Mouse (Mus musculus) hindbrain, embryonic 11.5 days (tissue): ENCODE data around the gene Abr. TPM values are rescaled to one million over a fixed set of nuclear protein-coding genes. Genes with fewer than 3 reads are reported as not detected.

Experiments
- ATAC-seq: fragments of 200-750 bp; cut with Nextera tagmentation; 2 replicates; pipeline ENCODE4 v1.8.0; 2017; ENCODE audit warnings: mild to moderate bottlenecking, moderate TSS enrichment, moderate library complexity; ENCODE audit not compliant: low FRiP score
- DNase-seq: peaks from one replicate; pipeline ENCODE4 v3.0.0-alpha.2; 2015; ENCODE audit warnings: low spot score
- H3K27ac ChIP-seq: fragments of 300-500 bp; sonication (generic); 2 replicates; pipeline ENCODE4 v1.5.1; 2014; ENCODE audit warnings: mild to moderate bottlenecking, low read depth, low read length
- H3K27me3 ChIP-seq: fragments of 300-500 bp; sonication (generic); 2 replicates; pipeline ENCODE4 v1.6.1; 2014; ENCODE audit warnings: mild to moderate bottlenecking, low read length, moderate library complexity, mixed read lengths; ENCODE audit not compliant: control insufficient read depth, insufficient read depth
- H3K36me3 ChIP-seq: fragments of 300-500 bp; sonication (generic); 2 replicates; pipeline ENCODE4 v1.6.1; 2014; ENCODE audit warnings: mild to moderate bottlenecking, low read length, moderate library complexity, mixed read lengths; ENCODE audit not compliant: control insufficient read depth, insufficient read depth
- H3K4me1 ChIP-seq: fragments of 300-500 bp; sonication (generic); replicated peaks from 2 replicates; pipeline ENCODE4 v1.6.1; 2014; ENCODE audit warnings: low read length, mixed read lengths; ENCODE audit not compliant: control insufficient read depth, insufficient read depth
- H3K4me2 ChIP-seq: fragments of 300-500 bp; sonication (generic); replicated peaks from 2 replicates; pipeline ENCODE4 v1.6.1; 2014; ENCODE audit warnings: mild to moderate bottlenecking, low read depth, low read length
- H3K4me3 ChIP-seq: fragments of 300-500 bp; sonication (generic); 2 replicates; pipeline ENCODE4 v1.5.1; 2014; ENCODE audit warnings: low read depth, low read length
- H3K9ac ChIP-seq: fragments of 300-500 bp; sonication (generic); 2 replicates; pipeline ENCODE4 v1.6.1; 2014; ENCODE audit warnings: low read depth, low read length
- H3K9me3 ChIP-seq: fragments of 300-500 bp; sonication (generic); 2 replicates; pipeline ENCODE4 v1.6.1; 2016; ENCODE audit warnings: low read length; ENCODE audit not compliant: control insufficient read depth
- WGBS: fragments of 180-500 bp; shearing (Covaris S2); extraction: QIAGEN DNeasy Blood & Tissue Kit; methylation state at CpG from one replicate; pipeline ENCODE4 v1.1.7; 2014; 5-methylcytosine and 5-hydroxymethylcytosine counted together
- polyA plus RNA-seq: library from polyadenylated mRNA; unstranded; fragments of >200 nt; fragmentation: Nextera tagmentation; extraction: Ambion mirVana; gene quantifications from 2 replicates; pipeline ENCODE4 v1.2.1, GENCODE M21; 2014

Abr gene
- polyA plus RNA-seq, 1 experiment from 2014 or later = 35.8 TPM

GRCm38 (mm10) chr11:76489407-76489806 lies 132.7 kb downstream of the Abr start:
- Histone ChIP-seq H3K4me2 (no peak overlapping the region), H3K36me3 (no peaks in the 10 kb centered on the region), H3K9me3 (no peaks in the 10 kb centered on the region), H3K27ac (no peak overlapping the region), H3K4me1 (peaks cover 11% of the 10 kb centered on the region), H3K4me3 (no peak overlapping the region), H3K9ac (no peak overlapping the region), H3K27me3 (no peaks in the 10 kb centered on the region)
- no peak for DNase-seq
- no peak for ATAC-seq
- 84% methylated on average over 6 of the region's 6 CpGs for WGBS

GRCm38 (mm10) chr11:76487024-76487423 lies 135.1 kb downstream of the Abr start:
- Histone ChIP-seq H3K9ac (no peak overlapping the region), H3K27me3 (no peaks in the 10 kb centered on the region), H3K36me3 (no peaks in the 10 kb centered on the region), H3K27ac (no peak overlapping the region), H3K4me1 (no peaks in the 10 kb centered on the region; the same call in 1 of the 2 replicates), H3K4me3 (no peak overlapping the region), H3K9me3 (no peaks in the 10 kb centered on the region), H3K4me2 (no peak overlapping the region)
- DNase-seq = no peak
- 82% methylated on average over 5 of the region's 5 CpGs for WGBS
- no peak for ATAC-seq

GRCm38 (mm10) chr11:76484033-76484432 lies 138.1 kb downstream of the Abr start:
- Histone ChIP-seq H3K9ac (no peak overlapping the region), H3K4me2 (no peak overlapping the region), H3K4me3 (no peak overlapping the region), H3K9me3 (no peaks in the 10 kb centered on the region), H3K36me3 (no peaks in the 10 kb centered on the region), H3K4me1 (no peaks in the 10 kb centered on the region; the same call in 1 of the 2 replicates), H3K27me3 (no peaks in the 10 kb centered on the region), H3K27ac (no peak overlapping the region)
- ATAC-seq = no peak
- WGBS = 83% methylated on average over 2 of the region's 2 CpGs
- DNase-seq = no peak

GRCm38 (mm10) chr11:76483171-76483727 lies 138.9 kb downstream of the Abr start:
- Histone ChIP-seq H3K9ac (no peak overlapping the region), H3K27ac (no peak overlapping the region)
- no peak for DNase-seq

DNA sequence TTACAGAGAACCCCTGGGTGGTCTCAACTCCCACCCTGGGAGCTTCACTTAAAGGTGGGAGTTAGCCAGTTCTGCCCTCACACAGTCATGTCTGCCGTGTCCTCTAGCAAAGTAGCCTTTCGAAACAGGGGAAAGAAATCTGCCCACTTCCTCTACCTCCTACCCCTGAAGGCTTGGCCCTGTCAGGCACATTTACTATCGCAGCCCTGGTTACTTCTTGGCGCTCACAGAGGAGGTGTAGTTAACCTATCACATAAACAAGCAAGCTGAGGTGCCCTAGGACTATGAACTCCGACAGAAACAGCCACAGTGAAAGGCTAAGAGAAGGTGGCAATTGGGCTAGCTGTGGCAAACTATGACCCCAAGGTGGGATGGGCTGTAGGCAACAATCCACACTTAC lies 139.4 kb downstream of the Abr start:
- Histone ChIP-seq H3K27ac (no peak overlapping the region), H3K4me1 (no peaks in the 10 kb centered on the region; the same call in 1 of the 2 replicates), H3K36me3 (no peaks in the 10 kb centered on the region), H3K4me3 (no peak overlapping the region), H3K9ac (no peak overlapping the region), H3K9me3 (no peaks in the 10 kb centered on the region), H3K27me3 (no peaks in the 10 kb centered on the region), H3K4me2 (no peak overlapping the region)
- no peak for DNase-seq
- WGBS = 49% methylated on average over 5 of the region's 5 CpGs
- no peak for ATAC-seq

More at GRCm38 (mm10) chr11:76483171-76483727, 138.9 kb downstream of the Abr start:
- Histone ChIP-seq H3K4me2 (no peak overlapping the region), H3K4me1 (no peaks in the 10 kb centered on the region; the same call in 1 of the 2 replicates), H3K27me3 (no peaks in the 10 kb centered on the region), H3K9me3 (no peaks in the 10 kb centered on the region), H3K36me3 (no peaks in the 10 kb centered on the region), H3K4me3 (no peak overlapping the region)
- 34% methylated on average over 4 of the region's 4 CpGs for WGBS
- no peak for ATAC-seq

DNA sequence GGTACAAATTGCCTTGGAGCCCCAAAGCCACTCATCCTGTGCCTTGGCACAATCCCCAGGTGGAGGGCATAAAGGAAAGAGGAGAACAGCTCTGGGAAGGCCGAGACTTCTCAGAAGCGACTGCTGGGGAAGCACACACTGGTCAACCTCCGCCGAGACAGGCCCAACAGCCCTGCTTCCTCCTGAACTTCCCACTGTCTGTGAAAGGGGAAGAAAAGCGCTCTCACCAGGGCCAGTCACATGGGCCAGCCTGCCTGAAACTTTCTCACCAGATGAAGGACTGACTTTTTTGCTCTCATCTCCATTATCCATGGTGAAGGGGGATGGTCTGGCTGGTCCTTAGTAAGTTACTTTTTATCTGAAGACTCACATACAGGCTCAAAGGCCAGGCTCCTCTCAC lies 139.9 kb downstream of the Abr start:
- H3K9ac ChIP-seq = no peak overlapping the region
- H3K27ac ChIP-seq = no peak overlapping the region
- H3K4me2 ChIP-seq = no peak overlapping the region
- WGBS = 71% methylated on average over 5 of the region's 5 CpGs
- ATAC-seq (no peak), DNase-seq (no peak)
- no peaks in the 10 kb centered on the region; the same call in none of the 2 replicates for H3K4me1 ChIP-seq
- no peak overlapping the region for H3K4me3 ChIP-seq
- no peaks in the 10 kb centered on the region for H3K9me3 ChIP-seq
- no peaks in the 10 kb centered on the region for H3K27me3 ChIP-seq
- no peaks in the 10 kb centered on the region for H3K36me3 ChIP-seq

GRCm38 (mm10) chr11:76479729-76480128 lies 142.4 kb downstream of the Abr start:
- H3K4me2 ChIP-seq = no peak overlapping the region
- 91% methylated on average over 4 of the region's 4 CpGs for WGBS
- no peaks in the 10 kb centered on the region for H3K27me3 ChIP-seq
- no peak for DNase-seq
- ATAC-seq = no peak
- no peaks in the 10 kb centered on the region; the same call in 1 of the 2 replicates for H3K4me1 ChIP-seq
- H3K9me3 ChIP-seq = no peaks in the 10 kb centered on the region
- no peak overlapping the region for H3K4me3 ChIP-seq
- no peak overlapping the region for H3K9ac ChIP-seq
- no peaks in the 10 kb centered on the region for H3K36me3 ChIP-seq
- no peak overlapping the region for H3K27ac ChIP-seq

DNA sequence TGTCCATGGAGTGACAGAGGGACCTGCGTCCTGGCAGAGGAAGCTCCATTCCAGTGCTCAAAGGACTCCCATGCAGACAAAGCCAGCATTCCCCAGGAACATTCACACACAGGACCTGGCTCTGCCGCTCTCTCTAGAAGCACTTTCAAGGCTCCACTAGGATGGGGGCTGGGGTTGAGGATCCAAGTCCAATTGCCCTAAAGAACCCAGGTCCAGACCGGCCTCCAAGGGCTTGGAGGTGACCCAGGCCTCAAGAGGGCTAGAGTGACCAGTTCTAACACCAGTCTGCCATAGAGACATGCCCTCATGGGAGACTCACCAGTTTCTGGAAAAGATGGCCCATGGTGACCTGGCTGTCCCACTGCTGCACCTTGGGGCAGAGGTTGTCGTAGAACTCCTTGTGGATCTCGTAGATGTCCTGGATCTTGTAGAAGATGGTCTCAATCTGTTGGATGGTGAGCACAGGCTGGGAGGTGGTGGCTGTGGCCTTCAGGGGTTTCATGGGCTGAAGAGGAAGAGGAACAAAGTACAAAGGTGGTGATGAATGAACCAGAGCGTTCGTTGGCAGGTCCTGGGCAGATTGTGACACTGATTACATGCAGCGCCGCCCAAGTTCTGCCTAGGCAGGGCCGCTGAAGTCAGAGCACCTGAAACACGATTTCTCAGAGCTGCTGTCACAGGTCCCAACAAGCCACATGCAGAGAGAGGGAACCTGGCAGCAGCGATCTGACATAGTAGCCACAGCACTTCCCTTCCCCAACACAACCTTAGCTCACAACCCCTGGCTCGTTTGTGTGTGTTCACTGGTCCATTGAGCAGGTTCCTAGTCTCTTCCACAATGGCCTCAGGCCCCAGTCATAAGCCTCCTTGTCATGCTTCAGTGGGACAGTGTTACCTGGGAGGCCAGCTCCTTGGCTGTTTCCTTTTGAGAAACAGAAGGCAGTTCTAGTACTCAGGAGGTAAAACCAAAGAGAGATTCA lies 143.1 kb downstream of the Abr start:
- H3K4me3 ChIP-seq = no peak overlapping the region
- ATAC-seq (no peak), DNase-seq (no peak)
- WGBS = 88% methylated on average over 13 of the region's 13 CpGs
- no peaks in the 10 kb centered on the region for H3K9me3 ChIP-seq
- no peaks in the 10 kb centered on the region for H3K36me3 ChIP-seq
- no peak overlapping the region for H3K27ac ChIP-seq
- H3K27me3 ChIP-seq = no peaks in the 10 kb centered on the region
- no peak overlapping the region for H3K9ac ChIP-seq
- no peaks in the 10 kb centered on the region; the same call in 1 of the 2 replicates for H3K4me1 ChIP-seq
- no peak overlapping the region for H3K4me2 ChIP-seq
